Mouse (Mus musculus) G1E (cell line): ENCODE data around the gene Nop56.

ENCODE experiments used
- CTCF ChIP-seq: IDR thresholded peaks from 2 replicates; pipeline ENCODE4 v1.5.1; 2012; ENCODE audit warnings: low read depth, low read length, inconsistent platforms, mixed read lengths
- GATA1 ChIP-seq: IDR thresholded peaks from 2 replicates; pipeline ENCODE4 v1.6.1; 2012; ENCODE audit warnings: borderline replicate concordance, low read length, inconsistent platforms, mixed read lengths
- POLR2AphosphoS5 ChIP-seq: IDR thresholded peaks from 2 replicates; pipeline ENCODE4 v1.6.1; 2012; ENCODE audit warnings: low read depth, low read length, inconsistent platforms; ENCODE audit not compliant: insufficient replicate concordance

DNA sequence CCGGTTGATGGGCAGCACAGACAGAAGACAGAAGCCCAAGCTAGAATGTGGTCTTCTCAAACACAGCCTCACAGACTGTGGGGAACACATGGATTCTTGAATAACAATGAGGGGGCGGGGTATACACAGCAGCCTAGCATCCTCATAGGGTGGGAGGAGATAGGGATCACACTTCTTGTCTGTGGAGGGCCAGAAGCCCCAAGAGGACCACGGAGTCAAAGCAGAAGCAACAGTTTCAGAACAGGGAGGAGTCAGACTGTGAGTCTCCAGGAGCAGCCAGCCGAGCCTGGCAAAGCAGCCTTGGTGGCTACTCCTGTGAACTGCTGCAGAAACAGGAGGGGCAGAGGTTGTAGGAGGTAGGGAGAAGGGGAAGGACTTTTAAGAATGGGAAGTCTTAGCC, 19.3 kb downstream of the Nop56 start:
- TF ChIP-seq CTCF (no peak), GATA1 (no peak), POLR2AphosphoS5 (no peak)
